Mouse (Mus musculus): ENCODE data around the gene Greb1. TPM values are rescaled to one million over a fixed set of nuclear protein-coding genes. Genes with fewer than 3 reads are reported as not detected.

Gene Greb1
- polyA plus RNA-seq, 1 experiment from 2014 or later = 7.1 TPM

DNA sequence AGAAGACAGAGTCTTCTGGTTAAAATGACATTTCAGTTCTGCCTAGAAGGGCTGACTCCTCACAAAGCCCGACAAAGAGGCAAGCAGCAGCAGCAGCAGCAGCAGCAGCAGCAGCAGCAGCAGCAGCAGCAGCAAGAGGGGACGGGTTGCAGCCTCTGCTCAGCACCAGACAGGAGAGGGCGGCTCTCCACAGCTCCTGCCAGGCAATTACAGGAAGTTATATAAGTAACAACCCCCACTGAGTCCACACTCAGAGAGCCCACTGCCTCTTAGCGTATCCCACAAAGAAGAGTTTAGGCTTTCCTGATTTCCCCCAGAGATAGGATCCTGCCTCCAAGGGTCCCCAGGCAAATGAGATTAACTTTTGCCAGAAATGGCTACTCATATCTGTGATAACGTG lies 60.6 kb downstream of the Greb1 start:
- DNase-seq (ENCODE audit: low spot score) = no peak

DNA sequence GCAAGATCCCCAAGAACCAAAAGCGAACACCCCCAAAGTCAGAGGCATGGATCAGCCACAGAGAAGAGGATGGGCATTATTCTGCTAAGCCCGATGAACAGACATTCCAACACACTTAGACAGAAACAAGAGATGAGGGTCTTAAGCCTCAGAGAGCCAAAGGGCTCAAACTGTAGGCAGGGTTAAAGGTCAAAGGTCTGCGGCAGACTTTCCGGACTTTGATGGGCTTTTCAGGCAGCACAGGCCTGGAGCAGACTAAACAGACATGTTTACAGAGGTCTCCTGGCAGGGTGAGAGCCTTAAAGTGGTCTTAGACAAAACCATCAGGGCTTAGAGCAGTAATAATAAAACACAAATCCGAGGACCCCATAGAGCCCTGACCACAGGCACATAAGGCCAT lies 63.4 kb downstream of the Greb1 start:
- no peak for ATAC-seq (replicated peaks; ENCODE audit: low FRiP score)
- WGBS = 26% methylated on average over 5 of the region's 5 CpGs
- no peaks in the 10 kb centered on the region for H3K27me3 ChIP-seq (ENCODE audit: control insufficient read depth, insufficient read depth, low read length)
- H3K4me2 ChIP-seq (ENCODE audit: low read depth, low read length, severe bottlenecking) = no peak overlapping the region
- H3K4me1 ChIP-seq (replicated peaks; ENCODE audit: control insufficient read depth, insufficient read depth, low read length) = peaks cover 4% of the 10 kb centered on the region
- DNase-seq (ENCODE audit: low spot score) = no peak
- no peak overlapping the region for H3K9ac ChIP-seq (ENCODE audit: low read length)
- no peaks in the 10 kb centered on the region for H3K36me3 ChIP-seq (ENCODE audit: control insufficient read depth, insufficient read depth, low read length)
- no peak overlapping the region for H3K27ac ChIP-seq (ENCODE audit: low read depth, low read length)
- no peaks in the 10 kb centered on the region for H3K9me3 ChIP-seq (ENCODE audit: control insufficient read depth, low read length)
- no peak overlapping the region for H3K4me3 ChIP-seq (ENCODE audit: low read depth, low read length)

More for the DNA sequence above, 60.6 kb downstream of the Greb1 start:
- 0 out of 2 replicates have a peak overlapping the region, but pooled peaks have one; percentile 16 for H3K9ac ChIP-seq (ENCODE audit: low read length)
- no peak overlapping the region for H3K4me3 ChIP-seq (ENCODE audit: low read depth, low read length)
- no peaks in the 10 kb centered on the region for H3K36me3 ChIP-seq (ENCODE audit: control insufficient read depth, insufficient read depth, low read length)
- ATAC-seq (replicated peaks; ENCODE audit: low FRiP score) = no peak
- H3K4me1 ChIP-seq (replicated peaks; ENCODE audit: control insufficient read depth, insufficient read depth, low read length) = peaks cover 4% of the 10 kb centered on the region
- H3K27me3 ChIP-seq (ENCODE audit: control insufficient read depth, insufficient read depth, low read length) = no peaks in the 10 kb centered on the region
- H3K27ac ChIP-seq (ENCODE audit: low read depth, low read length) = no peak overlapping the region
- 33% methylated on average over 5 of the region's 5 CpGs for WGBS
- H3K4me2 ChIP-seq (ENCODE audit: low read depth, low read length, severe bottlenecking) = no peak overlapping the region
- no peaks in the 10 kb centered on the region for H3K9me3 ChIP-seq (ENCODE audit: control insufficient read depth, low read length)

DNA sequence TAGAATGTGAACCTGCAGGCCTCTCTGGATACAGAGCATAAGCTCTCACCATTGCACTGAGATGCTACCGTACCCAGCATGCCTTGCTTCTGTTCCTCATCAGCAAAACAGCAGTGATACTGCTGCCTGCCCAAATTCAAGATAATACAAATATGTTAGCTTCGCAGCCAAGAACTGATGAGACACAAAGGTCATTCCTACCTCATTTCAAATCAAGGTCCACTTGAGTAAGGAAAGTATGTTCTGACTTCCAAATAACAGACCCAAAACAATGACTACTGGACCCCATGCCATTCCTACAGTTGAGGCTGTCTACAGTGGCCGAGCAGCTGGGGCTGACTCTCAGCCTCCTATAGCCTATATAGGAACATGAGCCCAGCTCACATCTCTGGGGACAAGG lies 66.0 kb downstream of the Greb1 start:
- WGBS = 94% methylated on average over 3 of the region's 3 CpGs
- no peak for DNase-seq (ENCODE audit: low spot score)
- Histone ChIP-seq H3K4me2 (ENCODE audit: low read depth, low read length, severe bottlenecking) (no peak overlapping the region), H3K9ac (ENCODE audit: low read length) (no peak overlapping the region), H3K27ac (ENCODE audit: low read depth, low read length) (no peak overlapping the region), H3K36me3 (ENCODE audit: control insufficient read depth, insufficient read depth, low read length) (no peaks in the 10 kb centered on the region), H3K27me3 (ENCODE audit: control insufficient read depth, insufficient read depth, low read length) (no peaks in the 10 kb centered on the region), H3K4me3 (ENCODE audit: low read depth, low read length) (no peak overlapping the region), H3K9me3 (ENCODE audit: control insufficient read depth, low read length) (no peaks in the 10 kb centered on the region), H3K4me1 (replicated peaks; ENCODE audit: control insufficient read depth, insufficient read depth, low read length) (peaks cover 2% of the 10 kb centered on the region; the same call in 1 of the 2 replicates)
- ATAC-seq (replicated peaks; ENCODE audit: low FRiP score) = no peak

DNA sequence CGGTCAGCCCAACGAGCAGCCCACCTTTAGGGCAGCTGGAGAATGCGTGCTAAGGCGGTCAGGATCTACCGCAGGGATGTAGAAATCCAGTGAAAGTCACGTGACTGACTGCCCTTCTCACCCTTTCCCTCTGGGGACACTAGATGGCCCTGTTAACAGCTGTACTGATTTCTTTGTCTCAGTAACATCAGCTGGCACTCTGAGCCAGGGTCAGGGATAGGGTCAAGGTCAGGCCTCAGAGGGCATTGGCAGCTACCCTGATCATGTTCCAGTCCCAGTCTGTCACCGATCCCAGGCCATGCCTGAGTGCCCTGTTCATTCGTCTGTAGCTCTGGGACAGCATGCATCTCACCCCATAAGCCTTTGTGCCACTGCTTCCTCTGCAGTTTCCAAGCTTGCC lies 66.7 kb downstream of the Greb1 start:
- DNase-seq (ENCODE audit: low spot score) (no peak), ATAC-seq (replicated peaks; ENCODE audit: low FRiP score) (no peak)
- Histone ChIP-seq H3K4me1 (replicated peaks; ENCODE audit: control insufficient read depth, insufficient read depth, low read length) (0 out of 2 replicates have a peak, but pooled peaks cover 2% of the 10 kb centered on the region), H3K9me3 (ENCODE audit: control insufficient read depth, low read length) (no peaks in the 10 kb centered on the region), H3K4me3 (ENCODE audit: low read depth, low read length) (no peak overlapping the region), H3K27me3 (ENCODE audit: control insufficient read depth, insufficient read depth, low read length) (no peaks in the 10 kb centered on the region), H3K9ac (ENCODE audit: low read length) (no peak overlapping the region), H3K4me2 (ENCODE audit: low read depth, low read length, severe bottlenecking) (no peak overlapping the region), H3K27ac (ENCODE audit: low read depth, low read length) (no peak overlapping the region), H3K36me3 (ENCODE audit: control insufficient read depth, insufficient read depth, low read length) (no peaks in the 10 kb centered on the region)
- 48% methylated on average over 8 of the region's 8 CpGs for WGBS

DNA sequence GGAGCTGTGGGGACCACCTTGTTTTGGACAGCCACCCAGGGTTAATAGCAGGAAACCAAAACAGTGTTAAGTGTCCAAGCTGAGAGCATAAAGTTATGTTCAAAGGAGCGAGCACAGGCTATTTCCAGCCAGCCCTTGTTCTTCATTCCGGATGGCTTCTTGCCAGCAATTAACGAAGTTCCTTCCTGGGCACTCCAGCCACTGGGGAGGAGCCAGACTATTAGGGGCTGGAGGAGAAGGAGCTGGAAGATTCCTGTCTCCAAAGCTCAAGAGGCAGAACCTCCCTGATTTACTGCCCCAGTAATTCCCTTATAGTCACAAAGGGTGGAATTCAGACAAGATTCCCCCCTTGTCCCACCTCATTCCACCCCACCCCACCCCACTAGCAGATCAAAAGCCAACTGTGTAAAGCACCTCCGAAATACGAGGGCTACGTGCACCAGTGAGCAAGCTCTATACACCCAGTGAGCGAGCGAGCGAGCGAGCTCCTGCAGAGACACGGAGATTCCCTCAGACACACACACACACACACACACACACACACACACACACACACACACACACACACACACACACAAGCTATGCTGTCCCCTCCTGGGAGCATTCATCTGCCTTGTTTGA lies 69.5 kb downstream of the Greb1 start:
- no peaks in the 10 kb centered on the region for H3K36me3 ChIP-seq (ENCODE audit: control insufficient read depth, insufficient read depth, low read length)

DNA sequence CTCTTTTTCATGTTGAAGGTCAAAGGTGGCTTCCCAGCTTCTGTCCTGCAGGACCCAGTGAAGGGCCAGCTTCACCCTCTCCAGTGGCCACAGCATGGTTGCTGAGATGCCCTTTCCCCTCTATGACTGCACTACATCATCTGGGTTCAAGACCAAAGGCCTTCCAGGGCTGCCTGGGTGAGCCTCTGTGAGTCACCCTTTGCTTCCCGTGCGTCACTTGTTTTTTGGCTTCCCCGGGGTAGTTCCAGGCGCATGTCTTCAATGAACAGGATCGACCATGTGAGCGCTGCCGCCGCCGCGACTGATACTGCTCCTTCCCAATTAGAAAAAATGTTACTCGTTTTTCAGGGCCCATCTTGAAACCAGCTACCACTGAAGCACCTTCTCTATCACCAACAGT lies 70.5 kb downstream of the Greb1 start:
- no peak overlapping the region for H3K4me2 ChIP-seq (ENCODE audit: low read depth, low read length, severe bottlenecking)
- no peak overlapping the region for H3K9ac ChIP-seq (ENCODE audit: low read length)
- 0 out of 2 replicates have a peak, but pooled peaks cover 2% of the 10 kb centered on the region for H3K4me1 ChIP-seq (replicated peaks; ENCODE audit: control insufficient read depth, insufficient read depth, low read length)
- H3K27ac ChIP-seq (ENCODE audit: low read depth, low read length) = no peak overlapping the region
- 84% methylated on average over 11 of the region's 11 CpGs for WGBS
- no peaks in the 10 kb centered on the region for H3K36me3 ChIP-seq (ENCODE audit: control insufficient read depth, insufficient read depth, low read length)
- no peaks in the 10 kb centered on the region for H3K27me3 ChIP-seq (ENCODE audit: control insufficient read depth, insufficient read depth, low read length)
- no peaks in the 10 kb centered on the region for H3K9me3 ChIP-seq (ENCODE audit: control insufficient read depth, low read length)
- ATAC-seq (replicated peaks; ENCODE audit: low FRiP score) (no peak), DNase-seq (ENCODE audit: low spot score) (no peak)
- H3K4me3 ChIP-seq (ENCODE audit: low read depth, low read length) = no peak overlapping the region

More for the DNA sequence above, 69.5 kb downstream of the Greb1 start:
- Histone ChIP-seq H3K27ac (ENCODE audit: low read depth, low read length) (no peak overlapping the region), H3K4me3 (ENCODE audit: low read depth, low read length) (no peak overlapping the region), H3K9ac (ENCODE audit: low read length) (no peak overlapping the region), H3K27me3 (ENCODE audit: control insufficient read depth, insufficient read depth, low read length) (no peaks in the 10 kb centered on the region), H3K4me2 (ENCODE audit: low read depth, low read length, severe bottlenecking) (no peak overlapping the region), H3K9me3 (ENCODE audit: control insufficient read depth, low read length) (no peaks in the 10 kb centered on the region), H3K4me1 (replicated peaks; ENCODE audit: control insufficient read depth, insufficient read depth, low read length) (0 out of 2 replicates have a peak, but pooled peaks cover 2% of the 10 kb centered on the region)
- DNase-seq (ENCODE audit: low spot score) (no peak), ATAC-seq (replicated peaks; ENCODE audit: low FRiP score) (peak; percentile 71)
- 15% methylated on average over 11 of the region's 11 CpGs for WGBS

DNA sequence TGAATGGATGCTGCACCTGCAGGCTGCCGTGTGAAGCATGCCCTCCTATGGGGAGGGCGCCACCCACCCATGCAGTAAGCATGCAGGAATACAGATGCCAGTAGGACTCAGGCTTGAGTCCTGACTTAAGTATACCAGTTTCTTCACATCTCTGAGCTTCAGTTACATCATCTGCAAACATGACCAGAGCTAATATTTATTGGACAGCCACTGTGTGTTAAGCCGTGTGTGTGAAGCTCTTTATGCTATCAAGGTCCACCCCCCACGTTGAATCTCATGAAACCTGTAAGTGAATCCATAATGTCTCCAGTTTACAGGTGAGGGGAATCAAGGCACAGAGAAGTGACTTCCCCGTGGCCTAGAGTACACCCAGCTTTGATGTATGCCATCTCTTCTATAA lies 72.5 kb downstream of the Greb1 start:
- Histone ChIP-seq H3K4me2 (ENCODE audit: low read depth, low read length, severe bottlenecking) (no peak overlapping the region), H3K9ac (ENCODE audit: low read length) (no peak overlapping the region), H3K9me3 (ENCODE audit: control insufficient read depth, low read length) (no peaks in the 10 kb centered on the region), H3K4me1 (replicated peaks; ENCODE audit: control insufficient read depth, insufficient read depth, low read length) (peaks cover 2% of the 10 kb centered on the region; the same call in 1 of the 2 replicates), H3K36me3 (ENCODE audit: control insufficient read depth, insufficient read depth, low read length) (no peaks in the 10 kb centered on the region), H3K4me3 (ENCODE audit: low read depth, low read length) (no peak overlapping the region), H3K27ac (ENCODE audit: low read depth, low read length) (no peak overlapping the region), H3K27me3 (ENCODE audit: control insufficient read depth, insufficient read depth, low read length) (no peaks in the 10 kb centered on the region)
- WGBS = 84% methylated on average over 5 of the region's 5 CpGs
- ATAC-seq (replicated peaks; ENCODE audit: low FRiP score) = no peak
- DNase-seq (ENCODE audit: low spot score) = no peak

DNA sequence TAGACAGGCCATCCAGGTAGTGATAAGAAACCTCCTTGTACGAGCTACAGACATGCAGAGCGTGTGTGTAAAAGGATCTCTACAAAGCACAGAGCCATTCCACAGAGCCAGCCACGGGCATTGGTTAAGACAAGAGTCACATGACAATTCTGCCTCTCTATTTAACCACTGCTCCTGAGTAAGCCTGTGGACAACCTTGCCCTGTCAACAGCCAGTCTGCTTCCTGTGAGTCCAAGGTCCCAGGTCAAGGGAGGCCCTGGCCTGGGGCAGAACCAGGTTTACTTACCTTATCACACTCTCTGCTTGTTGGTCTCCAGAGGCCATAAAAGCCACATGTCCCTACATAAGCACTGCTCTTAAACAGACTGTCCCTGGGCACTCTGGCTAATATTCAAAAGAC lies 74.5 kb downstream of the Greb1 start:
- WGBS = 79% methylated on average over 3 of the region's 3 CpGs
- ATAC-seq (replicated peaks; ENCODE audit: low FRiP score) (no peak), DNase-seq (ENCODE audit: low spot score) (no peak)
- no peak overlapping the region for H3K4me3 ChIP-seq (ENCODE audit: low read depth, low read length)
- no peak overlapping the region for H3K4me2 ChIP-seq (ENCODE audit: low read depth, low read length, severe bottlenecking)
- no peaks in the 10 kb centered on the region for H3K27me3 ChIP-seq (ENCODE audit: control insufficient read depth, insufficient read depth, low read length)
- no peaks in the 10 kb centered on the region; the same call in 1 of the 2 replicates for H3K4me1 ChIP-seq (replicated peaks; ENCODE audit: control insufficient read depth, insufficient read depth, low read length)
- H3K9ac ChIP-seq (ENCODE audit: low read length) = no peak overlapping the region
- no peaks in the 10 kb centered on the region for H3K36me3 ChIP-seq (ENCODE audit: control insufficient read depth, insufficient read depth, low read length)
- H3K27ac ChIP-seq (ENCODE audit: low read depth, low read length) = no peak overlapping the region
- H3K9me3 ChIP-seq (ENCODE audit: control insufficient read depth, low read length) = no peaks in the 10 kb centered on the region

DNA sequence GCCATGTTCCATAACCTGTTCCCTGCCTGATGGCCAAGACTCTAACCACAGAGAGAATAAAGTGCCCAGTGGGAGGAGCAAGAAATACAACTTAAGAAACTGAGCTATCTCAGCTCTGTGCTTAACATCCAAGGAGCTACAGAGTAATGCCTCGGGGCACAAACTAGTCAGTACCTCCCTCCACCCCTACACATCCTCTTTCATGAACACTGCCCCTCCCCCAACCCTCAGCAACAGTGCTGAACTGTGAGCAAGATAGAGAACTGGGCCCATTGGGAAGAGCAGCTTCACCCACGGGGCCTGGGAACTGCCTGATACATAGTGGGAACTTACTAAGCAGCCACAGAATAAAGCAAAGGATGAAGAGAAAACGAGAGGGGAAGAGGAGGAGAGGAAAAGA lies 77.1 kb downstream of the Greb1 start:
- Histone ChIP-seq H3K9me3 (ENCODE audit: control insufficient read depth, low read length) (no peaks in the 10 kb centered on the region), H3K9ac (ENCODE audit: low read length) (no peak overlapping the region), H3K27me3 (ENCODE audit: control insufficient read depth, insufficient read depth, low read length) (no peaks in the 10 kb centered on the region), H3K4me1 (replicated peaks; ENCODE audit: control insufficient read depth, insufficient read depth, low read length) (no peaks in the 10 kb centered on the region; the same call in 1 of the 2 replicates), H3K4me2 (ENCODE audit: low read depth, low read length, severe bottlenecking) (no peak overlapping the region), H3K36me3 (ENCODE audit: control insufficient read depth, insufficient read depth, low read length) (no peaks in the 10 kb centered on the region), H3K27ac (ENCODE audit: low read depth, low read length) (no peak overlapping the region), H3K4me3 (ENCODE audit: low read depth, low read length) (no peak overlapping the region)
- ATAC-seq (replicated peaks; ENCODE audit: low FRiP score) (no peak), DNase-seq (ENCODE audit: low spot score) (no peak)
- 51% methylated on average over 3 of the region's 3 CpGs for WGBS

All from forebrain, embryonic 11.5 days (tissue).